Mouse (Mus musculus) heart, adult 8-10 months (tissue): ENCODE results near the gene Psma5. TPM values are rescaled to one million over a fixed set of nuclear protein-coding genes. Genes with fewer than 3 reads are reported as not detected.

Experiments used
- DNase-seq: peaks from one replicate; pipeline ENCODE4 v3.0.0; 2022; ENCODE audit warnings: low spot score
- total RNA-seq, 4 experiments: library from RNA; stranded (reverse); gene quantifications; 2 replicates each; pipeline ENCODE4 v1.2.4; 2022

The Psma5 gene
- total RNA-seq, 4 experiments from 2014 or later = 46.3 to 59.0 (median 50.8) TPM

DNA sequence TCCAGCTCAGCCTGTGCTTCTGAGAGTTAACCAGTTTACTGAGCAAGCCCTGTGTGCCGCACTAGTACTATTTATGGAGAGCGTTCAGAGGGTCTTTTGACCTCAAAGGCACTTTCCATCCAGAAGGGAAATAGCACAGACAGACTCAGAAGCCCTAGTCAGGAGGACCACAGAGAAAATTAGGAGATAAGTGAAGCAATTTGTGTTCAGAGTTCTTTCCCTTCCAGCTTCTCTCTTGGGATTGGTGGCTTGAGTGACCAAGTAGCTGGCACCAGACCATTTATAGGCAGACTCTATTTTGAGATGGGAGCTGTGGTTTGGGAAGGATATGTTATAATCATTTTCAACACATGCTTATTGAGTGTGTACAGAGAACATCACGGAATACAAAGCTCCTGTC, 49.7 kb downstream of the Psma5 start:
- no peak for DNase-seq

DNA sequence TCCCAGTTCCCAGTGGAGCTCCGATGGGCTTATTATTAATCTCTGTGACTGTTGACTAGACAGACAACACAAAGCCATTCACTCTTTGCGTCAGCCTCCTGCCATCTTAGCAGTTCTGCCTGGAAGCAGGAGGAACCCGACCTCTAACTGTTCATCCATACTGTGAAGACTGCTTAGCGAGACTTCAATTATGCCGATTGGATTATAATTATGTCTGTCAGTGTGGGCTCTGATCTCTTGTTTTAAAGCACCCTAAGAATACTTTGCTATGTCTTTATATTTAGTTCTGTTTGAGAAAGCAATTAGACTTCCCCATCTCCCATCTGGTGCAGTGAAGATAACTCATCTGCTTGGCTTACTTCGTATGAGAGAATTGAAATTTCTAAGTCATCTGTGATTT, 50.8 kb downstream of the Psma5 start:
- DNase-seq = no peak

DNA sequence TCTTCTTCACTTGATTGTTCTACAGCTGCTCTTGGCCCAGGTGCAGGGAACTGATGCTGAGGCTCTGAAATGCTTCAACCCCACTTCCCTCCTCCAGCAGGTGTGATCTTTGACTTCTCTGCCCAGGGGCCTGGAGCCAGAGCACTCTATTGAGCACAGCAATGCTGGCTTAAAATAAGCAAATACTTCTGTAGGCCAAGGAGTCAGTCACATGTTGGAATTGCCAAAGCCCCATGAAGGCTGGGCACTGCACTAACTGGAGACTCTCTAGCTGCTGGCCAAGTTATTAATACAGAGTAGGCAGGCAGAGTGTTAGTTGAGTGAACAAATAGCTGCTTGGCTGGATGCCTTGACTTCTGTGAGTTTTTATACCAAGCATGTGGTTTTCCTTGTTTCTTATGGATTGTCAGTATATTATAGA, 54.2 kb downstream of the Psma5 start:
- DNase-seq = peak; percentile 26

DNA sequence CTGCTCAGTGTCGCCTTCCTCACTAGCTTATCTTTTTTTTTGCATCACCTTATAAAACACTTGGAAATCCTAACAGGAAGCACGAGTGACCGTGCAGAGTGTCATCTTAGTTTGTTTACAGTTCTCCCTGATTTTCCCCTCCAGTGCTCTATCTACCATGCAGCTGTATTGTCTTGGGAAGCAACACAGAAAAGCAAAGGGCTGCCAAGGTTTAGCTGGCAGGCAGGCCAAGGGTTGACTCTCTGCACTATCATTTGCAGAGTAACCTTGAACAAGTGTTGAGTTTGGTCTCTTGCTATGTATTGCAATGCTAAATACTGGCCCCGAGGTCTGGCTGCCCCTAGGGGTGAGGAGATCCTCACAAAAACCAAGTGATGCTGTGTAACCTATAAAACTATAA, 55.0 kb downstream of the Psma5 start:
- DNase-seq = no peak

DNA sequence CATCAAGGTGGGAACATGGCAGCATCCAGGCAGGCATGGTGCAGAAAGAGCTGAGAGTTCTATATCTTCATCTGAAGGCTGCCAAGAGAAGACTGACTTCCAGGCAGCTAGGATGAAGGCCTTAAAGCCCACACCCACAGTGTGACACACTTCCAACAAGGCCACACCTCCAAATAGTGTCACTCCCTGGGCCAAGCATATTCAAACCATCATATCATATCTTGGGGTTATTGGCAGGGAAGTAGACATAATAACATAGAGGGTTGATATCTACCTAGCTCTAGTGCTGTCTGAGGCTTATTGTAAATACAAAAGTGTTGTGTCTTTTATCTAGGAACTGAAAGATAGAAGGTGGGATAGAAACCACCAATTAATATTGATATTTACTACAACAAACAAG, 55.7 kb downstream of the Psma5 start:
- DNase-seq = no peak

DNA sequence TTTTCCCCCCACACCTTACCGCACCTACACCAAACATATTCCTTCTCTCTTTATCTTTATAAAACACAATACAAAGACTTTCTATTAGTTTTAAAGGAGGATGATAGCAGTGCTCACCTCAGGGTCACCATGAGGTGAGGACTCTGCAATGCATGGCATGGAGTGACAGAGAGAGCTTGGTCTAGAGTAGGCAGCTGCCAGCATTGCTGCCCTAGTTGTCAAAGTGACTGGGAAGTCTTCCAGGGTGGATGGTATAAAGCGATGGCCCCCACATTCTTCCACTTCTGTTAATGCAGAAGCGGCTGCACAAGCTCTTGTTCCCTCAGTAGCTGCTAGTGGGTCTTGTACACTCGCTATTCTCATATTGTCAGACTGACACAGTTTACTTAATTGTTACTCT, 56.4 kb downstream of the Psma5 start:
- no peak for DNase-seq

DNA sequence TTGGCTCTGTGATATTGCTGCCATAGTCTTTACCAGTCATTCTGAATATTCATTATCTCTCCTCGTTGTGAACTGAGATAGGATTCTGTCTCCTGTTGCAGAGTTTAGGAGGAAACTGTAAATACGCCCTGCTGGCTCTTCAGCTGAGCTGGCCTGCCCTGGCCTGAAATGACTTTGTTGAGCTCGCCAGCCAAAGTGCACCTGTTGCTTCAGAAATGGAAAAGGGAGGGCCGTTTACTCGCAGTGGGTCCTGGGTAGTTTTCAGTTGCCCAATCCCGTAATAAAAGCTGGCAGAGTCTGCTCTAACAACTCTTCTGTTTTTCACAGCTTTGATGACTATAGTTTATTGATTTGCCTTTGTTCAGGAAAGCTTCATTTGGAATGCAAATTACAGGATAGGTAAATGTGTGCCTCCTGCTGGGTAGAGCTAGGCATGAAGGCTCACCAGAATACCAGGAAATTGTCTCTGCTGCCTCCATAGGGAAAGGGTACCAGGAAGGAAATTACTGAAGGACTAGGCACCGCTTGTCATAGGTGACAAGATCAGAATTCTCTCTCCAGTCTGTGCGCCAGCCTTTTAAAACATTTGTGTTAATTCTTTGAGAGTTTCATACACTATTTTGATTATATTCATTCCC, 57.4 kb downstream of the Psma5 start:
- no peak for DNase-seq

DNA sequence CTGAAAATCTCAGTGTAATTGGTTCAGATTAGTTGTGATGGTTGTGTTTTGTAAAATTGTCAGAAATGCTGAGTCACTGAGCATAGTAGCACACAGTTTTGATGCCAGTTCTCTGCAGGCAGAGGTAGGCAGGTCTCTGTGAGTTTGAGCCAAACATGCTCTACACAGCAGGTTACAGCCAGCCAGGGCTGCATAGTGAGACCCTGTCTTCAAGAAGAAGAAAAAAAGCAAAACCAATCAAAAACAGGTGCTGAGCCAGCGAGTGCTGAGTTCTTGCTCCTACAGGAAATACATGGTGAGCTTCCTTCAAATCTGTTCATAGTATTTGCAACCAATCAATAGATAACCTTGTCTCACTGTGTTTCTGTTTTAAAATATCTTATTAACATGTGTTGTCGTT, 61.8 kb downstream of the Psma5 start:
- DNase-seq = no peak

DNA sequence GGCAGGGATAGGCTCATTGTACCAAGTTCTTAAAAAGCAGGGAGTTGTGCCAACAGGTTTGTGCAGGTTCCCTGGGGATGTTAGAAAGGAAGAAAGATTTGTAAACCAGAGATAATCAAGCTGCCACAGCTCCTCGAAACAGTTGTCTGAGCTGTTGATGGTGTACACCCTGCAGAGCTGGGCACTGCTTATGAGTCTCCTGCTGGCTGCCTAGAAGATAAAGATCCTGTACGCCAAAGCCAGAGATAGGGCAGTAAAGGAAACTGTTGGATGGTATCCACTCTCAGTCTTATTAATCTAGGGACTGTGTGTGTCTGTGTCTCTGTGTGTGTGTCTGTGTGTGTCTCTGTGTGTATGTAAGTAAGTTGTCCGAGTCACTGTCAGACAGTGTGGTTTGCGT, 64.9 kb downstream of the Psma5 start:
- no peak for DNase-seq

DNA sequence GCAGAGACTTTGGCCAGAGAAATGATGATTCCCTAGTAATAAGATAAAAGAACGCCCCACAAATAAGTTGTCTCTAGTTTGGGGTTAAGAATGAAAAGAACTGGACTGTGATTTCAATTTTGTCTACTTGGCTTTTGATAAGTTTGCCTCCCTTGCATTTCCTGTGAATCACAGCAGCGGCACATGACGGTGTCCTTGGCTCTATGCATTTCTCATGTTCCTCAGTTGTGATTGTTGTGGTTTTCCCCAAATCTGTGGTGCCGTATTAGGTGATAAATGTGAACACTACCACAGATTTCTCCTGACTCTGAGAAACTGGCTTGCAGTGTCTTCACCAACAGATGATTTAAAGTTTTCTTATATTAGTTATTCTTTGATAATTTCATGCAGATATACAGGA, 65.4 kb downstream of the Psma5 start:
- DNase-seq = no peak

DNA sequence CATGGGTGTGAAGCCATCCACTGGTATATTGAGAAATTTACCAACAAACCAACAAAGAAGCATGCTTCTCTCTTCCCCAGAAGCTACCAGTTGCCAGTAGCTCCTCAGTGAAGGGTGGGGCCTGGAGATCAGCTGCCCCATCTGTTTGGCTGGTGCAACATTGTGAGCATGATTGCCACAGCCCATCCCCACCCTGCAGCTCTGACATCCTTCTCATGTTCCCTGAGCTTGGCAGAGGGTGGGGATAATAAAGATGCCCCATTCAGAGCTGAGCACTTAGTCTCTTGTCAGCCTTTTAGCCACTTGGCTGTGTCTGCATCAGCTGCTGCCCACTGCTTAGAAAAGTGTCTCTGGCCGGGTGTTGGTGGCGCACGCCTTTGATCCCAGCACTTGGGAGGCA, 66.2 kb downstream of the Psma5 start:
- no peak for DNase-seq

DNA sequence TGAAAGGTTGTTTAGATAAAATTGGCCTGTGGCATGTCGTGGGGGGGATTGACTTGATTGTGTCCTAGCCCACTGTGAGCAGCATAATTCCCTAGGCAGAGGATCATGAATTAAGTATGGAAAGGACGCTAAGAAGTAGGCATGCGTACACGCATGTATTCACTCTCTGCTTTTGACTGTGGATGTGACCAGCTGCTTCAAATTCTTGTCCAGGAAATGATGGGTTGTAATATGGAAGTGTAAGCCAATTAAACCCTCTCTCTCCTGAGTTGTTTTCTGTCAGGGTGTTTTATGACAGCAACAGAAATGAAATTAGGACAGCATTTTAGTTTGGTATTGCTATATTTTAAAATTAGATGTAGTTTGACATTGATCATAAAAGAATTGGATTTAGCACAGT, 68.1 kb downstream of the Psma5 start:
- DNase-seq = no peak

DNA sequence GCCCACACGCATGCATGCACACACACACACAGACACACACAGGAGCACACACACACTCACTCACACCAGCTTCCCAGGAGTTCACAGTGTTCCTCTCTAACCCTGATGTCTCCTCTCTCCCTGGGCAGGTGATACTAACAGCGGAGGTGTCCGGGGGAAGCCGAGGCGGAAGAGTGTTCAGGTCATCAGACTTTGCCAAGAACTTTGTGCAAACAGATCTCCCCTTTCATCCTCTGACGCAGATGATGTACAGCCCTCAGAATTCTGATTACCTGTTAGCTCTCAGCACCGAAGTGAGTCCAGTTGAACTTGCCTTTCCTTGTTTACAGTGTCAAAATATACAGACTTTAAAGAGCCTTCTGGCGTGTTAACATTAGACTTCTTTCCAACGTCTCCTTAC, 68.8 kb downstream of the Psma5 start:
- no peak for DNase-seq

DNA sequence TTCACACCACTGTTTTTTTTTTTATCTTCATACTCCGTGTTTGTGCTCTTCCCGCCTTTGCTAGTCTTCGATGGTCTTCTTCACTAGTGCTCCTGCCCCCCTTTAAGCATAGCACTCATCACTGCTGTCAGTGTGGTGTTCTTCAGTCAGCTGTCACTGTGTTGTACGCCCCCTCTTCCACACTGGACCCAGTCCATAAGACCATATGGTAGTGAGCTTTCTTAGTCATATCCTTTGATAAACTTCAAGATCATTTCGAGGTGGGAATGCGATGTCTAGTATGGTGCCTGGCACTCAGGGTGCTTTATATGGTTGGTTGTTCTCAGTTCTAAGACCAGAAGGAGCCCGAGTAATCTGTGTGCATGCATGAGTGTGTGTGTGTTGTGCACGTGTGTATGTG, 70.5 kb downstream of the Psma5 start:
- DNase-seq = no peak

DNA sequence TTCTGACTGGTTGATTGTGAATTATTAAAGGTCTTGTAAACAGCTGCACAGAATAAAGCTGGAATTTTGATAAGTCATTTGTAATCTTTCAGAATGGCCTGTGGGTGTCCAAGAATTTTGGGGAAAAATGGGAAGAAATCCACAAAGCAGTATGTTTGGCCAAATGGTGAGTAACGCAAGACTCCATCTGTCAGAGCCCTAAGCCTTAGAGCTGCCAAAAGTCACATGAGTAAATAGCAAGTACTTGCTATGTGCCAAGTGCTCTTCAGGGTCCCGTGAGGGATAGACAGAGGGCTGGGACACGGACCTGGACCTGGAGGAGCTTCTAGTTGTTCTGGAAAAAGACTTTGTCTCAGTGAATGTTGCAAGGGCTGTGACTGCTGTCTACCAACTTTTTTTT, 71.2 kb downstream of the Psma5 start:
- peak; percentile 50 for DNase-seq

DNA sequence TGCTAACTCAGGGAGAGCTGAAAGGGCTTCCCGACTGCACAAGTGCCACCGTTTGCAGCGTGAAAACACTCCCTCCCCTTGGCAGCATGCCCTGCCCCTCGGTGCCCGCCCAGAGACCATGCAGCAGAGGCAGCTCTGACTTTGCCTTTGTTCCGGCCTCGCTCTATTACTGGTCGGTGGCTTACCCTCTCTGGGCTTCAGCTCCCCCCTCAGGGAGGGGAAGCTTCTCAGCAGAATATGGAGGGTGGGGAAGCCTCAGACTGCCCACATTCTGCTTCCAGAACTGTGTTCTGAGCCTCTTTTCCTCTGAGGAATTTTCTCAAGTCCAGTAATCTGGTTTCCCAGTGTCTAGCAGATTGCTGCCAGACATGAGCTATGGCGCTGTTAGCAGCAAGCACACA, 71.7 kb downstream of the Psma5 start:
- DNase-seq = peak; percentile 39

Other genes starting within 250 kb of the Psma5 start
- 100 to 1,000 TPM; 385 to 498 (median 396) TPM for gene Gstm1, start 239.0 kb upstream of the Psma5 start, total RNA-seq
- 10 to 100 TPM; 12.6 to 14.4 (median 13.3) TPM for gene Gstm4, start 212.0 kb upstream of the Psma5 start, total RNA-seq
- gene Ampd2, start 170.3 kb upstream of the Psma5 start, total RNA-seq = 1 to 10 TPM; 3.9 to 5.2 (median 4.7) TPM
- under 1 TPM in 2 of 4 experiments, not detected in 2; 0.28 to 0.47 TPM for gene Gnat2, start 164.1 kb upstream of the Psma5 start, total RNA-seq
- 10 to 100 TPM; 12.7 to 15.9 (median 13.0) TPM for gene Gnai3, start 110.8 kb upstream of the Psma5 start, total RNA-seq
- gene Gpr61, start 102.0 kb upstream of the Psma5 start, total RNA-seq = not detected
- gene Amigo1, start 70.6 kb upstream of the Psma5 start, total RNA-seq = 10 to 100 TPM; 17.2 to 18.9 (median 18.1) TPM
- 1 to 10 TPM; 5.4 to 8.3 (median 6.5) TPM for gene Cyb561d1, start 55.7 kb upstream of the Psma5 start, total RNA-seq
- gene Atxn7l2, start 46.0 kb upstream of the Psma5 start, total RNA-seq = 1 to 10 TPM; 1.7 to 2.7 (median 2.3) TPM
- 1 to 10 TPM; 1.3 to 2.4 (median 2.1) TPM for gene Sypl2, start 30.3 kb upstream of the Psma5 start, total RNA-seq
- gene Sort1, start 27.2 kb downstream of the Psma5 start, total RNA-seq = 10 to 100 TPM; 17.5 to 20.2 (median 19.0) TPM
- 10 to 100 TPM; 42.7 to 64.1 (median 55.8) TPM for gene Mybphl, start 108.0 kb downstream of the Psma5 start, total RNA-seq
- gene Psrc1, start 126.9 kb downstream of the Psma5 start, total RNA-seq = under 1 TPM in 3 of 4 experiments, not detected in 1; 0.20 to 0.31 (median 0.22) TPM
- 10 to 100 TPM in 2 of 4 experiments, 1 to 10 TPM in 2; 7.4 to 10.9 (median 9.0) TPM for gene Celsr2, start 158.6 kb downstream of the Psma5 start, total RNA-seq
- gene Sars, start 188.3 kb downstream of the Psma5 start, total RNA-seq = 10 to 100 TPM; 76.6 to 83.9 (median 80.0) TPM